Mouse (Mus musculus) forebrain, postnatal 0 days (tissue): ENCODE data around the gene Zfp536. TPM values are rescaled to one million over a fixed set of nuclear protein-coding genes. Genes with fewer than 3 reads are reported as not detected.
A peak's percentile ranks its signal among the peaks of the same experiment; 100 is the strongest.
"Not testable (repeated sequence)": the region's sequence is repeated elsewhere in the genome, so short reads cannot be mapped to it uniquely, and the experiment has no call there.

Experiments used
- ATAC-seq: fragments of 200-750 bp; cut with Nextera tagmentation; 2 replicates; pipeline ENCODE4 v1.8.0; 2017; ENCODE audit warnings: mild to moderate bottlenecking, moderate library complexity
- DNase-seq: peaks from one replicate; pipeline ENCODE4 v3.0.0-alpha.2; 2015
- H3K27ac ChIP-seq: fragments of 300-500 bp; sonication (generic); 2 replicates; pipeline ENCODE4 v1.5.1; 2014; ENCODE audit warnings: low read depth, mild to moderate bottlenecking, antibody characterized with exemption, low read length, moderate library complexity, mixed read lengths
- H3K27me3 ChIP-seq: fragments of 300-500 bp; sonication (generic); 2 replicates; pipeline ENCODE4 v1.6.1; 2014; ENCODE audit warnings: mild to moderate bottlenecking, low read length, mixed read lengths; ENCODE audit not compliant: insufficient read depth
- H3K36me3 ChIP-seq: fragments of 300-500 bp; sonication (generic); 2 replicates; pipeline ENCODE4 v1.6.1; 2014; ENCODE audit warnings: mild to moderate bottlenecking, moderate library complexity; ENCODE audit not compliant: insufficient read depth
- H3K4me1 ChIP-seq: fragments of 300-500 bp; sonication (generic); 2 replicates; pipeline ENCODE4 v1.6.1; 2014; ENCODE audit warnings: antibody characterized with exemption; ENCODE audit not compliant: insufficient read depth
- H3K4me2 ChIP-seq: fragments of 300-500 bp; sonication (generic); 2 replicates; pipeline ENCODE4 v1.6.1; 2014; ENCODE audit warnings: low read depth, mild to moderate bottlenecking, moderate library complexity
- H3K4me3 ChIP-seq: fragments of 300-500 bp; sonication (generic); 2 replicates; pipeline ENCODE4 v1.5.1; 2014; ENCODE audit warnings: low read depth, low read length, mixed read lengths
- H3K9ac ChIP-seq: fragments of 300-500 bp; sonication (generic); 2 replicates; pipeline ENCODE4 v1.6.1; 2014; ENCODE audit warnings: mild to moderate bottlenecking
- H3K9me3 ChIP-seq: fragments of 300-500 bp; sonication (generic); 2 replicates; pipeline ENCODE4 v1.6.1; 2016; ENCODE audit warnings: low read length
- CTCF ChIP-seq: sonication (generic); IDR thresholded peaks from 2 replicates; pipeline ENCODE4 v1.5.1; 2016; ENCODE audit warnings: antibody characterized with exemption, control low read depth, low read depth
- WGBS: fragments of 180-500 bp; shearing (Covaris S2); extraction: QIAGEN DNeasy Blood & Tissue Kit; methylation state at CpG from one replicate; pipeline ENCODE4 v1.1.7; 2014; 5-methylcytosine and 5-hydroxymethylcytosine counted together
- polyA plus RNA-seq: library from polyadenylated mRNA; unstranded; fragments of >200 nt; fragmentation: Nextera tagmentation; extraction: Ambion mirVana; gene quantifications from 2 replicates; pipeline ENCODE4 v1.2.1, GENCODE M21; 2015
- total RNA-seq: library from RNA; depleted of rRNA; stranded (reverse); fragments of >200 nt; gene quantifications from 2 replicates; pipeline ENCODE4 v1.2.3, GENCODE M21; 2014

Zfp536 gene
- total and polyA plus RNA-seq, 2 experiments from 2014 or later: 17.0 to 34.9 TPM

DNA sequence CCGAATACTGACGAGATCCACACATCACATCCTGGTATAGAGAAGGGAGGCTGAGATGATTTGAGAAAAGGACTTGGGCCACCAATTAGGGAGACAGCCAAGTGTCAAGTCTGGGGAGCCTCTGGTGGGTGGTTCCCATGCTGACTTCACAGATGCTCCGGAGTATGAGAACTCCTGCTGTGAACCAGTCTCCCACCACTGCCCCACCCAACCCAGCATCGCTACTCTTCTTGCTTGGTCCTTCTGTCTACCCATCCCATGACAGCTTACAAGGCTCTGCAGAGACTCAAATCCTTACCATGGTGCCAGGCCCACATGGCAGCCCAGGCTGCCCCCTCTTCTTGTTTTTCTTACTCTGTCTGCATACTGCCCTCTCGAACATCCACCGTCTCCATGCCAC is 165.5 kb downstream of the Zfp536 start:
- H3K4me3 ChIP-seq: no peak overlapping the region
- H3K4me1 ChIP-seq: no peaks in the 10 kb centered on the region
- H3K4me2 ChIP-seq: no peak overlapping the region
- H3K27ac ChIP-seq: no peak overlapping the region
- ATAC-seq: no peak
- WGBS: 92% methylated on average over 6 of the region's 6 CpGs
- no peaks in the 10 kb centered on the region for H3K36me3 ChIP-seq
- no peaks in the 10 kb centered on the region for H3K27me3 ChIP-seq
- no peak overlapping the region for H3K9ac ChIP-seq
- no peaks in the 10 kb centered on the region for H3K9me3 ChIP-seq
- DNase-seq: no peak
- TF ChIP-seq CTCF: no peak

- 96% methylated on average over 5 of the region's 5 CpGs for WGBS
- Histone ChIP-seq H3K4me3 (no peak overlapping the region), H3K9ac (no peak overlapping the region), H3K4me1 (no peaks in the 10 kb centered on the region), H3K36me3 (no peaks in the 10 kb centered on the region), H3K27me3 (no peaks in the 10 kb centered on the region), H3K9me3 (no peaks in the 10 kb centered on the region), H3K4me2 (no peak overlapping the region), H3K27ac (no peak overlapping the region)
- no peak for TF ChIP-seq CTCF
- ATAC-seq (no peak), DNase-seq (no peak)
Observed at GRCm38 (mm10) chr7:37606472-37606871, 167.0 kb downstream of the Zfp536 start.

DNA sequence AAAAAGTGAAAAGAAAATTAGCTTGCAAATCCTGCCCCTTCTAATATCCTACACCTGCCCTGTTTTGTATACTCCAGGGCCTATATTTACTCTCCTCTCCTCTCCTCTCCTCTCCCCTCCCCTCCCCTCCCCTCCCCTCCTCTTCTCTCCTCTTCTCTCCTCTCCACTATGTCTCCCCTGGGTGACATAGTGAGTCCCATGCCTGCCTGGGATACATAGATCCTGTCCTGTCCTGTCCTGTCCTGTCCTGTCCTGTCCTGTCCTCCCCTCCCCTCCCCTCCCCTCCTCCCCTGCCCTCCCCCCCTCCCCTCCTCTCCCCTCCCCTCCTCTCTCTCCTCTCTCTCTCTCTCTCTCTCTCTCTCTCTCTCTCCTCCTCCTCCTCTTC is 169.9 kb downstream of the Zfp536 start:
- not testable (repeated sequence) for H3K9me3 ChIP-seq, H3K27me3 ChIP-seq, H3K36me3 ChIP-seq, H3K27ac ChIP-seq, H3K4me1 ChIP-seq, ATAC-seq, H3K4me3 ChIP-seq, H3K9ac ChIP-seq, DNase-seq, H3K4me2 ChIP-seq

- ATAC-seq: no peak
Observed at GRCm38 (mm10) chr7:37602871-37603524, 170.4 kb downstream of the Zfp536 start.

GRCm38 (mm10) chr7:37600318-37600717 is 173.1 kb downstream of the Zfp536 start:
- peak; percentile 48; the same call in 1 of the 2 replicates for ATAC-seq

More at GRCm38 (mm10) chr7:37602871-37603524, 170.4 kb downstream of the Zfp536 start:
- H3K9ac ChIP-seq: no peak overlapping the region
- 0 out of 2 replicates have a peak, but pooled peaks cover 6% of the 10 kb centered on the region for H3K4me1 ChIP-seq
- 20% methylated on average over 9 of the region's 9 CpGs for WGBS
- no peak overlapping the region for H3K4me2 ChIP-seq
- no peak overlapping the region for H3K4me3 ChIP-seq
- no peaks in the 10 kb centered on the region for H3K36me3 ChIP-seq
- no peak overlapping the region for H3K27ac ChIP-seq
- no peak for DNase-seq
- H3K9me3 ChIP-seq: no peaks in the 10 kb centered on the region
- TF ChIP-seq CTCF: no peak
- H3K27me3 ChIP-seq: no peaks in the 10 kb centered on the region

DNA sequence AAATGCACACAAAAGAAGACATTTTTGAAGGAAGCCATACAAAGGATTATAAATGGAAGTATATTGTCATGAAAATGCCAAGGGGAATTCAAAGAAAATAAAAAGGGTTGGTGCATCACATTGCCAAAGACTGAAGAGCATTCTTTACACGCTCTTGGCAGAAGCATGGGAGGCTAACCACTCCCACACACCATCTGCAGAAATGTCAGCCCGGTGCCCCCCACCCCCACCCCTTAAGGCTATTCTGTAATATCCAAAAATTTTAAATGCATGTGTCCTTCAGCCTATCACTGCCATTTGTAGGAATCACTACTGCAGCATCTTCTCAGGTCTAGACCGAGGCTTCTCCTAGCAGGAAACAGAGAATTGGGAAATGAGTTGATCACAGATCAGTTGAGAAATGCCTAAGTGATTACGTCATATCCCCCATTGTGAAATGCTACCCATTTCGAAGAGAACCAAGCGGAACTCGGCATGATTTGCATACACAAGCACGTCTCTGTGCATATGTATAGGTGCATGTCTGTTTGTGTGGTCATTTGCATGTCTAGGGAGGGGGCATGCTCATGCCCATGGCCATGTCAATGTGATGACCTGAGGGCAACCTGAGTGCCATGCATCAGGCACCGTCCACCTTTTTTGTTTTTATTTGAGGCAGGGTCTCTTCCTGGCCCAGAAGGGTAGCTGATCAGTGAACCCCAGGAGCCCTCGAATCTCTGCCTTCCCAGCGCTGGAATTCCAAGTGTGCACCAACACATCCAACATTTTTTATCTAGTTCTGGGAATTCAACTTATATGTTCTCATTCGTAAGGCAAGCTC is 179.0 kb downstream of the Zfp536 start:
- H3K27me3 ChIP-seq: no peaks in the 10 kb centered on the region
- no peaks in the 10 kb centered on the region for H3K4me1 ChIP-seq
- no peaks in the 10 kb centered on the region for H3K9me3 ChIP-seq
- no peak for DNase-seq
- no peaks in the 10 kb centered on the region for H3K36me3 ChIP-seq
- 45% methylated on average over 12 of the region's 12 CpGs for WGBS
- no peak for ATAC-seq
- H3K4me3 ChIP-seq: no peak overlapping the region
- H3K27ac ChIP-seq: no peak overlapping the region
- H3K4me2 ChIP-seq: no peak overlapping the region
- no peak overlapping the region for H3K9ac ChIP-seq
- TF ChIP-seq CTCF: no peak

More at GRCm38 (mm10) chr7:37600318-37600717, 173.1 kb downstream of the Zfp536 start:
- WGBS: 15% methylated on average over 4 of the region's 4 CpGs
- peak; percentile 43 for DNase-seq
- H3K36me3 ChIP-seq: no peaks in the 10 kb centered on the region
- H3K9ac ChIP-seq: no peak overlapping the region
- H3K4me2 ChIP-seq: peak overlapping the region; percentile 13; the same call in 1 of the 2 replicates
- no peaks in the 10 kb centered on the region for H3K9me3 ChIP-seq
- no peaks in the 10 kb centered on the region for H3K27me3 ChIP-seq
- no peak for TF ChIP-seq CTCF
- 0 out of 2 replicates have a peak, but pooled peaks cover 6% of the 10 kb centered on the region for H3K4me1 ChIP-seq
- no peak overlapping the region for H3K4me3 ChIP-seq
- H3K27ac ChIP-seq: no peak overlapping the region

GRCm38 (mm10) chr7:37593566-37593965 is 179.9 kb downstream of the Zfp536 start:
- H3K27ac ChIP-seq: no peak overlapping the region
- H3K9me3 ChIP-seq: no peaks in the 10 kb centered on the region
- no peak for TF ChIP-seq CTCF
- no peak overlapping the region for H3K4me2 ChIP-seq
- no peak for DNase-seq
- no peaks in the 10 kb centered on the region for H3K27me3 ChIP-seq
- no peak for ATAC-seq
- H3K9ac ChIP-seq: no peak overlapping the region
- H3K4me3 ChIP-seq: no peak overlapping the region
- H3K4me1 ChIP-seq: no peaks in the 10 kb centered on the region
- WGBS: 98% methylated on average over 6 of the region's 6 CpGs
- no peaks in the 10 kb centered on the region for H3K36me3 ChIP-seq
